ENCODE assay signal across 11 mouse cellular contexts in genomic region chr15:61503436-61503835, GRCm38 (mm10).
DNase-seq lines count a peak whose midpoint lies in the region; ATAC-seq lines count a peak whose summit lies in the region.
"Had no signal": no experiment of that assay in that cellular context is flagged by ENCODE, and none has a peak within 500 bp of the region (broad histone marks: within the 10 kb centered on the region; RNA-seq: fewer than 3 reads in every experiment).

No protein-coding gene starts in this region.

- no peak overlapping the region for H3K4me2 ChIP-seq in kidney, embryonic 15.5 days
- H3K4me2 ChIP-seq: heart, embryonic 13.5 days; limb, embryonic 15.5 days had no signal

- ATAC-seq in kidney, embryonic 15.5 days (replicated peaks; ENCODE audit: low FRiP score) = no peak

- no peak overlapping the region for H3K9ac ChIP-seq in kidney, embryonic 15.5 days
- H3K9ac ChIP-seq: heart, embryonic 13.5 days; limb, embryonic 15.5 days had no signal

- no peak overlapping the region for H3K4me3 ChIP-seq in kidney, embryonic 15.5 days (replicated peaks)
- H3K4me3 ChIP-seq: heart, embryonic 13.5 days; limb, embryonic 15.5 days had no signal

- H3K27me3 ChIP-seq in kidney, embryonic 15.5 days = no peaks in the 10 kb centered on the region
- H3K27me3 ChIP-seq: heart, embryonic 13.5 days; limb, embryonic 15.5 days had no signal

- 72% methylated on average over 7 of the region's 7 CpGs for WGBS in kidney, embryonic 15.5 days
- WGBS in large intestine, adult 2 months = 34% methylated on average over 7 of the region's 7 CpGs

- H3K9me3 ChIP-seq in kidney, embryonic 15.5 days (replicated peaks) = no peaks in the 10 kb centered on the region
- H3K9me3 ChIP-seq: G1E; heart, embryonic 13.5 days; limb, embryonic 15.5 days had no signal

- no peaks in the 10 kb centered on the region for H3K4me1 ChIP-seq in kidney, embryonic 15.5 days
- H3K4me1 ChIP-seq: heart, embryonic 13.5 days; limb, embryonic 15.5 days had no signal

- no peak overlapping the region for H3K27ac ChIP-seq in kidney, embryonic 15.5 days
- H3K27ac ChIP-seq: heart, embryonic 13.5 days; limb, embryonic 15.5 days had no signal

- DNase-seq in kidney, postnatal 10 days = peak; percentile 41
- DNase-seq in 416B (ENCODE audit: low read depth) = peak; percentile 35
- peak; percentile 58 for DNase-seq in Muller cell, postnatal 12 days (ENCODE audit: inconsistent ontology term)
- DNase-seq in large intestine, adult 2 months (ENCODE audit: low read depth, low spot score) = peak; percentile 83
- no peak for DNase-seq in gastrocnemius, postnatal 4 days (ENCODE audit: low spot score in 2 of 2)
- no peak for DNase-seq in embryo, embryonic 11 days
- DNase-seq: thymus, postnatal 14 days had no signal

- H3K36me3 ChIP-seq in kidney, embryonic 15.5 days = no peaks in the 10 kb centered on the region
- H3K36me3 ChIP-seq: G1E; heart, embryonic 13.5 days; limb, embryonic 15.5 days had no signal

Comparison
In these comparisons a context has a peak if more than half of its experiments do, and no peak if none do; other contexts are left out.
1. DNase-seq: peak in kidney, postnatal 10 days (single experiment), 416B (single experiment), Muller cell, postnatal 12 days (single experiment) and large intestine, adult 2 months (single experiment); none in gastrocnemius, postnatal 4 days (0 of 2) and embryo, embryonic 11 days (single experiment).